Mouse (Mus musculus): ENCODE results near the gene Parp11.

DNA sequence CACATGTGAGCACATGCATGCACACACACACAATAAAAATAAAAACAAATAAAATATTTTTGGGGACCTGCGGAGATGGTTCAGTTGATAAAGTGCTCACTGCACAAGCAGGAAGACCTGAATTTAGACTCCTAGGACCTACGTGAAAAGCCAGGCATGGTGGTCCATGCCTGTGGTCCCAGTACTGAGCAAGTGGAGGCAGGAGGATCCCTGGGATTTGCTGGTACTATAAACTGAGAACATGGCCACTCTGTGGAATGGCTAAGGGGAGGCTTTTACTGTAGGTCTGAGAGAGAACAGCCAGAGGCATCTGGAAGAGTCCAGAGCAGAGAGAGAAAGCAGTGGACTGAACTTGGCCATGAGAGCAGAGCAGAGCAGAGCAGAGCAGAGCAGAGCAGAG, 48.6 kb downstream of the Parp11 start:
- no peak for TF ChIP-seq POLR2A (IDR thresholded peaks at IDR 0.05; ENCODE audit: insufficient read length, low read depth)
- TF ChIP-seq TCF12 (IDR thresholded peaks at IDR 0.05; ENCODE audit: insufficient read depth, poor library complexity, severe bottlenecking) = no peak
- no peak for TF ChIP-seq POLR2AphosphoS2 (IDR thresholded peaks at IDR 0.05; ENCODE audit: insufficient read length, low read depth)

All from myocyte (in vitro differentiated cells).